Mouse (Mus musculus) left cerebral cortex, postnatal 14 days (tissue): ENCODE results near the gene Bmp2k. TPM values are rescaled to one million over a fixed set of nuclear protein-coding genes. Genes with fewer than 3 reads are reported as not detected.
"Not testable (repeated sequence)": the region's sequence is repeated elsewhere in the genome, so short reads cannot be mapped to it uniquely, and the experiment has no call there.

Experiments used
- DNase-seq, 2 experiments: peaks; one replicate each; pipeline ENCODE4 v3.0.0; 2021 to 2022; ENCODE audit warnings: low spot score in 2 of 2, mixed read lengths in 1 of 2
- intact Hi-C: fragments of 180-260 bp; cut with DNase I; formaldehyde crosslinking; loops from one replicate; pipeline ENCODE4 v1.15.1; 2025
- total RNA-seq, 2 experiments: library from RNA; stranded (reverse); gene quantifications; 2 replicates each; pipeline ENCODE4 v1.2.3; 2021

Gene Bmp2k
- total RNA-seq, 2 experiments from 2014 or later = 12.8 to 13.5 TPM

DNA sequence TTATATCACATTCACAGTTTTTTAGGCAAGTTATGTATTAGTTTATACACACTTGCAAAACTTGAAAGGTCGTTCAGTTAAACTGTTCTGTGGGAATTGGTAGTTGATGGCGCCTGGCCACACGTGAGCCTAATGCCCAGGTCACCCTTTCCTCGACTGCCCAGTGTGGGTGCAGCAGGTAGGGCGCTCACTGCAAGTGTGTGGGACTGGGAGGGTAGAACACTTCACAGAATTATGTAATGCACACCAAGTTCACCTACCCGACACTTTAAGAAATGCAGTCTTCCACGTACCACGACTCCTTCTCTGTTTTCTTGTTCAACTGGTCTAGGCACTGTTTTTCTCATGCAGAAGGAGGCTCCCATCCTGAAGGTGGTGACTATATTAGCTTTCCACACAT is 30.5 kb downstream of the Bmp2k start:
- intact Hi-C loops = no loop called here
- DNase-seq = no peak

DNA sequence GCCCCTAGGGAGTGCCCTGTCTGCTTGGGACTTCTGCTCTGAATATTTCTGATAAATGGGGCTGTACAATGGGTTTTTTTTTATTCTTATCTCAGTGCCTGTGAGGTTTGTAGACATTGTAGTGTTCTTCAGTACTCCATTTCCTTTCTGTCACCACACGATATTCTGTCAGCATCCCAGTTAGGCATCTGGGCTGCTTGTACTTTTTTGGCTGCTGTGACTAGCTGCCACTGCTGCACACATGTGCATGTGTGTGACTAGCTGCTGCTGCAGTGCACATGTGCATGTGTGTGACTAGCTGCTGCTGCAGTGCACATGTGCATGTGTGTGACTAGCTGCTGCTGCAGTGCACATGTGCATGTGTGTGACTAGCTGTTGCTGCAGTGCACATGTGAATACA is 31.4 kb downstream of the Bmp2k start:
- intact Hi-C loops, DNase-seq: not testable (repeated sequence)

DNA sequence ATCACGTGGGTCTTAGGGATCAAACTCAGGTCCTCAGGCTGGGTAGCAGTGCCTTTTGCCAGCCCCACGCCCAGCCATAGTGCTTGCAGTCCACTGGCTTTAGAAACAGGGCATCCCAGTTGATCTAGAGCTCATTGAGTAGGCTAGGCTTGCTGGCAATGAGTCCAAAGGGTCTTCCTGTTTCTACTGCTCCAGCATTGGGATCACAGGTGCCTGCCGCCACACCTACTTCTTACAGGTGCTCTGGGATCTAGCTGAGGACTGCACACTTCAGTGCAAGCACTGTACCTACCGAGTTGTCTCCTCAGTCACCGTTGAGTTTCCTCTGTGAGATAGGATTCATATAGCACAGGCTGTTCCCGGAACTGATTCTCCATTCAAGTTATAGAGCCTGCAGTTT is 34.3 kb downstream of the Bmp2k start:
- DNase-seq = no peak
- intact Hi-C loops = no loop called here

DNA sequence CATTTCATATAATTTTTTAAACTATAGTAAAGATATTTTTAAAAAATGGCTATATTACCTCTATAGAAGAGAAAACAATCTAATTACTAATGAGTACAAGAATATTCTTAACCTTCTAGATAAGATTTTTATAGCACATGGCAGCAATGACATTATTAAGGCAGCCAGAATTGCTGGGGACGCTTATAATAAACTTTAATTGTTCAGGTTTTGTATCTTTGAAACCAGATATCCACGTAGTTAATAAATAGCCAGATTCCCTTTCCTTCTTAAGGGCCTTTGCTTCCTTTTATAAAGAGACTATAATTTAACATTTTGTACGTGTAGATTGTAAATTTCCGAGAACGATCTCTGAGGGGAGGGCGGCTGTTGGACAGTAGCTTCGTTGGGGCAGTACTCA is 47.8 kb downstream of the Bmp2k start:
- intact Hi-C loops = no loop called here
- no peak for DNase-seq

DNA sequence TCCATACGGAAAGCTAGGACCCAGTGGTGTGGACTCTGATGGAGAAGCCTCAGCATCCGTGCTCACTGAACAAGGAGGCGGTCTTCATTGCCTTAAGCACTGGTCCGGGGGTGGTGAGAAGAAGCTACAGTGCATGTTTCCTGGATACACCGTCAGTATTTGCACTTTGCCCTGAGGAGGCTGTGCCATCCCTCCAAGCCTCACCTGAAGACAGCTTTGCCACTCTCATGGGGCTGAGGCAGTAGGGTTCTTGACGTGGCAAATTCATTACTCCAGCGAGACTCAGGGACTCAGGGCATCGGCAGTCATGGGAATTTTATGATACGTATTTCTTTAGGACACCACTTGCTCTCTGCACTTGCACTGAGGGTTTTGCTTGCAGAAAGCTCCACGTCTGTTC is 49.2 kb downstream of the Bmp2k start:
- no peak for DNase-seq
- intact Hi-C loops = no loop called here

DNA sequence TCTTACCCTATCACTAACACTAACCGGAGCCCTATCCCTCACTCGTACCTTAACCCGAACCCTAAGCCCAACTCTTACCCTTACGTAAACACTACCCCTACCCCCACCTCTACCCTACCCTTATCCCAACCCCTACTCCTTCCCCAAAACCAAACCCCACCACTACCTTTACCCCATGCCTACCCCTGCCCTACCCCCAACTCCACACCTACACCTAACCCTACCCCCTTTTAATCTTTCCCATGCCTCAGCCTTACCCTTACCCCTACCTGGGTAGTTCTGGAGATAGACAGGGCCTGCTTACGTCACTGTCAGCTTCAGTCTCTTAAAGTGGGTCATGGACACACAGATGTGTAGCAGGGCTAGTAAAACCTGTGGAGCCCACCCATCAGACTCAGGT is 51.4 kb downstream of the Bmp2k start:
- DNase-seq = no peak
- intact Hi-C loops = loop anchor here (1.0 kb wide), 1 partner anchor 36 kb away; no protein-coding TSS in a partner anchor

DNA sequence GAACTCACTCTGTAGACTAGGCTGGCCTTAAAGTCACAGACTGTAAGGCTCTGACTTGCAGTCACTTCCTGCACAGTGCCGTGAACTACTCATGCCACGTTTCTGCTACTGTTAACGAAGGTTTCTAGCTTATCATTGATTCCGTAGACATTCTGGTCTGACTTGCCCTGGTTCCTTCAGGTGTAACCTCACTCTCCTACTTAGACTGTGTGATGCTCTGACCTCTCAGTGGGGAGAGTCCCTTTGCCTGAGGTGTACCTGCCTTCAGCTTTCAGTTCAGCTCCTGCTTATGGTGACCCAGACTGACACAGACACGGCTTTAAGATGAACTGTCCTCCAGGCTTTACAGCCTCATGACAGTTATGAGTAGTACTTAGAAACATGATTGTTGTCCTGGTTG is 56.7 kb downstream of the Bmp2k start:
- no peak for DNase-seq
- intact Hi-C loops = no loop called here

DNA sequence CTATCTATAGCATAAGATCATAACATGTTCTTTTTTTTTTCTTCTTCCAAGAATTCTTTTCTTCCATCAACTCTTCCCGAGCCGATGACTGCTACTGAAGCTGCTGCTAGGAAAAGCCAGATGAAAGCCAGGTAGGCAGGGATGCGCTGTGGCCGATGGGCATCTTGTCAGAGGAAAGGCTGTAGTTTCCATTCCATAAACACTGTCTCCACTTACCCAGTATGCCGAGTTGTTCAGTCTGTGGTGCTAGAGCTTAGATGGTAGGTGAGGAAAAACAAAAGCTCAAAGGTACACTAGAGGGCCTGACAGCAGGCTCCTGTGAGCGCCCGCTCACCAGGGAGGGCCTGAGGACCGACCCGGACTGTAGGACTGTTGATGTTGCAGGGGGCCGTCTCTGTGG is 57.3 kb downstream of the Bmp2k start:
- no peak for DNase-seq
- intact Hi-C loops = loop anchor here (5.0 kb wide), 1 partner anchor 202 kb away; no protein-coding TSS in a partner anchor

DNA sequence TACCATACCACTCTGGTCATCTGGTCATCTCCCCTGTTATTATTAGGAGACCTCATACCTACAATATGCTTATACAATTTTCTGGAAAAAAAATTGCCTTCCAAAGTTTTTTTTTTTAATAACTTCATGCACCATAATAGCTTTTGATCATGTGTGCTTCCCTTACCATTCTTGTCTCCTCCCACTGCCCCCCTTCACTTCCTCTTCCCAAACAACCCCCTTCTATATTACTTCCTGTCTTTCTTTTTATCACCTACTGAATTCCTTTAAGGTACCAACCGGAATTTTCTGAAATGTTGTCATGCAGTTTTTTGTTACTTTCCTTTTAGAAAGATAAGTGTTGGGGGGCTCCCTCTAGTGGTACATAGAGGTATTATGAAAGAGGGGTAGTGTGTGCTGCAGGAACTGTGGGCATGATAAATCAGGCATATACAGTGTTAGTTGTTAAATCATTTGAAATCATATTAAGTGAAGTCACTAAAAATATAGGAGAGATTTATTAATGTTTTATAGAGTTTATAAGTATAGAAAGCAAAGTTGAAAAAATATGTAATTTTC is 58.1 kb downstream of the Bmp2k start:
- peak; percentile 78 to 85 for DNase-seq
- intact Hi-C loops = loop anchor here (5.0 kb wide), 1 partner anchor 203 kb away; no protein-coding TSS in a partner anchor

DNA sequence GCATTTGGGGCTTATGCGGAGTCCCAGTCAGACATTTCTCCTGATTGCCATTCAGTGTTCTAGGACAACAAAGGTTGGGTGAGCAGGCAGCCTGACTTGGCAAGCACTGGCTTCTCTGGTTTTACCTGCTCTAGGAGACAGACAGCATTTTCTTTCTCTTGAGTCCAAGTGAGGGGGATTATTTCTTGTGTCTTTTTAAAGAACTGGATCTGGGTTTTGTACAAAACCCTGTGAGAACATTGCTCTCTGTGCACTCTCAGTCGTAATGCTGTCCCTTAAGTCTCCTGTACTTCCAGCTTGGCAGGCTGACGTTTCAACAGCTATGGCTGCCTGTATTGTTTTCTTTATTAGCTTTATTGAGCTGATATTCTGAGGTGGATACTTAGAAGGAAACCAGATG is 58.9 kb downstream of the Bmp2k start:
- intact Hi-C loops = loop anchor here (5.0 kb wide), 1 partner anchor 204 kb away; no protein-coding TSS in a partner anchor
- no peak for DNase-seq

DNA sequence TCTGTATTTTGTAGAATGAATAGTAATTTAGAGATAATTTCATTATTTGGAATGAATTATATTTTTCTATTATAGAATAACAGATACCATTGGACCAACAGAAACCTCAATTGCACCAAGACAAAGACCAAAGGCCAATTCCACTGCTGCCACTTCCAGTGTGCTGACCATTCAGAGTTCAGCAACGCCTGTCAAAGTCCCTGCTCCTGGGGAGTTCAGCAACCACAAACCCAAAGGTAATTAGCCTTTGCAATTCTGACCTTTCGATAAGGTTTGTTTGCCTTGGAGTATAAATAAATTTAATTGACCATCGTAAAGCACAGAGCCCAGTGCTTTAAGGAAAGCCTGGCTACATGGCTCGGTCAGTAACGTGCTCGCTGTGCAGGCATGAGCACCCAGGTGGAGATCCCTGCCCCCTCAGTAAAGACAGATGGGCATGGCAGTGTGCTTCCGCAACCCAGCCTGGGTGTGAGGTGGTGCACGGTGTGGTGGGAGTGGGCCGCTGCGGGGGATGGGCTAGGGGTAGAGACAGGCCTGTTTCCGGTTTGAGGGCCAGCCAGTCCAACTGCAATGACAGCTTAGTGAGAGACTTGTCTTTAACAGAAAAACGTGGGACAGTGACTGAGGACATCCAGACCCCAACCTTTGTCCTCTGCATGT is 59.4 kb downstream of the Bmp2k start:
- DNase-seq = no peak
- intact Hi-C loops = loop anchor here (5.0 kb wide), 1 partner anchor 205 kb away; no protein-coding TSS in a partner anchor

DNA sequence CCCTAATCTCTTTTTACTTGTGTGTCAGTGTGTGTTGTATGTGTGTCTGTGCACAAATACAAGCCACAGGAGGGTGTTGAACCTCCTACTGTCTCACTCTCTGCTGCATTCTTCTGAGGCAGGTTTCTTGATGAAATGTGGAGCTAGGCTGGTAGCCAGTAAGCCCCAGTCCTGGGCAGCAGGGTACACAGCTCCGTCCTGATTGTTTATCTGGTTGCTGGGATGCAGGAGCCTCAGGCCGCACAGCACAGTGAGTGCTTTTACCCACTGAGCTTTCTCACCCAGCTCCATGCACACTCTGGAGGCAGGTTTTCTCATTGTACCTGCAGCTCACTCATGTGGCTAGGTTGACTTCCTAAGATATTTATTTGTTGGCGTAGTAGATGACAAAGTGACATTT is 63.4 kb downstream of the Bmp2k start:
- no peak for DNase-seq
- intact Hi-C loops = no loop called here

DNA sequence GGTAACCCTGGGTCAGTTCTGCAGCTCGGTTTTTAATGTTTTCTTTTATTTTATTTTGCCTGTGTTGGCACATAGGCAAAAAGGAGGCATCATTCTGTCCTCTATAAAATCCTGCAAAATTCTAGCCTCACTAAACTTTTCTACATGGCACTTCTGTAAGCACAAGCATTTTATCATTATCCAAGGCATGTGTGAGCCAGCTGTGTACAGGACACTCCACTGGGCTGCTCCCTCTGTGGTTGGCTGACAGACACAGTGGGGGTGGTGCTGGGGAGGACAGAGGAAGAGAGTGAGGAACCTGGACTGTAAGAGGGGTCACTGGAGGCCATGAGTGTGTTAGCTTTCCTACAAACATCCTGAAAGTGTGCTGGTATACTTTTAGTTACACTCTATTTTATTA is 64.6 kb downstream of the Bmp2k start:
- DNase-seq = no peak
- intact Hi-C loops = no loop called here

DNA sequence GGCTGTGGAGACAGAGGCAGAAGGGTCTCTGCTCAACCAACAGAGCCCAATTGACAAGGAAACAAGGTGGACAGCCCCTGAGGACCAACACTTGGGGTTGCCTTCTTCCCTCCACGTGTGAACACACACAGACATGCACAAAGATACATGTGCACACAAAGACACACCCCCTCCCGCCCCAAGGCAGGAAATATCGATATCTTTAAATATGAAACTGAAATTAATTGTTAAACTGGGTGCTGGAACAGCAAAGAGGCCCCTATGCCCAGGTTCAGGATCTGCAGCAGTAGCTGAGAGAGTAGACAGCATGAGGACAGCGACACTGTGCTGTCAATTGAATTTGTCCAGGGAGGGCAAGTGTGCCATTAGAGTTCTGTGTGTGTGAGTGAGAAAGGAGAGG is 68.3 kb downstream of the Bmp2k start:
- intact Hi-C loops = no loop called here
- no peak for DNase-seq

DNA sequence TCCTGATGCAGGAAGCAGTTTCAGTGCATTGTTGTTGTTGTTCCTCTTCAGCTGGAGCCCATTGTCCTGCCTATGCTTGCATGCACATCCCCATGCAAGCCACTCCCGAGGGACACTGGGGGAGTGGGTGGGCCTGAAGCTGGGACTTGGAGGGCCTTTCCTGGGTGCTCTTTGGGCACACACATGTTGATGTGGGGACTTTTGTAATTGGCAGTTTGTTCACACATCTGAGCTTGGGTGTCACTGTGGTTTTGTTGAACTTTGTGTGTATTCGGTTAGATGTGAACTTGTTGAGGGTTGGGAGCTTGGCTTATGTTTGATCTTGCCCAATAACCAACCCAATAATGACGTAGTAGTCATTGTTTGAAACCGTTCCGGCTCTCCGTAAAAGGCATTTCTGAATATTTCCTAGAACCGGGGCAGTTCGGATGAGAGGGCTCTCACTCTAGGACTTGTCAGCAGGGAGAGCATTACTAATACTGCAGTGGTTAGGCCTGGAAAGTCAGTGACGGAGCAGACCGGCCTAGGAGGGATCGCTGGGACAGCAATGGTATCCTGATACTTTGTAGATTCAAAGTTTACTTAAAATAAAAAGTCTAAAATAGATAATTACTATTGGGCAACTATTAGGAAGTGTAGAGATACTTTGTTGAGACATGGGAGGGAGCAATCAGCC is 78.1 kb downstream of the Bmp2k start:
- no peak for DNase-seq
- intact Hi-C loops = no loop called here

DNA sequence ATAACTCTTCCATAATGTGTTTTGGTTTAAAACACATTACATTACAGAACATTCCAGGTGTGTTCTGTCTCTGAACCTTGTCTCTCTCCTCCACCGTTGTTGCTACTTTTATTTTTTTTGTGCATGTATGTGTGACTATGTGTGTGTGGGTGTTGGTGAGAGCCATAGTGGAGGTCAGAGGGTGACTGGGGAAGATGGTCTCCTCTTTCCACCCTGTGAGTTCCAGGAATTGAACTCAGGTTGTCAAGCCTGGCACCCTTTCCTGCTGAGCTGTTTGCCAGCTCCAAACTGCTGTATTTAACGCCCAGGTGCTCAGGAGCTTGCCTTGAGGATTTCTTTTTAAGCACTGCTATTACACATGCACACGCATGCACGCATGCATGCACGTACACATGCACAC is 78.7 kb downstream of the Bmp2k start:
- intact Hi-C loops = no loop called here

DNA sequence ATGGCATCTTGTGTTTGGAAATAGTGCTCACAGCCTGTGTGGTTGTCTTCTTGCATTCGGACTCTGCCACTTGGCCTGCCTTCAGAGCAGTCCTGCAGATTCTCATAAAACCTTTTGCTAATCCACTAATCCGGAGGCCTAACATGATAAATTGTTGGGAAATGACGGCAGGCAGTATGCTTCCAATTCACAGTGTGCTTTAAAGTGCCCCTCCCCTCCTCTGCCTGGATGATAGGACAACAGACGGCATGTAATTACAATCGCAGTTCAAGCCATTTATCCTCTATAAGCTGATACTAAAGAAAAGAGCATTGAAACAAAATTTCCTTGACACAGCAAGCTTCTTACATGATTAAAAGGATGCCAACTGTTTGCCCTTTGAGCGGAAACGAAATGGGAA is 80.2 kb downstream of the Bmp2k start:
- intact Hi-C loops = no loop called here
- DNase-seq = no peak

More for the DNA sequence above, 78.7 kb downstream of the Bmp2k start:
- no peak for DNase-seq

DNA sequence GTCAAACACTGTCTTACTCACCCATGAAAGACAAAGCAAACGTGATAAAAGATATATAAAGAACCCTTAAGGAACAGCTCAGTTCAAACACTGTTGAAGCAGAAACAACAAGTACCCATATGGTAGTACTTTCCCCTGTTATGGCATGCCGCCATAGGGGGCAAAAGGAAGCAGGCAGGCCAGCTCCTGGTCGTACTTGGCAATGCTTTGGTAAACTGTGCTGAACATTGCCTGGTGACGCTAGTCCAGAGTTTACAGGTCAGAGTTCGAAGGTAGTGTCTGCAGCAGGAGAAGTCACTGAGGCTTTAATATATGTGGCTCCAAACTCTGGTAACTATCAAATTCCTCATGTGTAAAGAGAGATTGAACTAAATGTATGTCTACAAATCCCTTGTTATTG is 81.2 kb downstream of the Bmp2k start:
- DNase-seq = no peak
- intact Hi-C loops = no loop called here

DNA sequence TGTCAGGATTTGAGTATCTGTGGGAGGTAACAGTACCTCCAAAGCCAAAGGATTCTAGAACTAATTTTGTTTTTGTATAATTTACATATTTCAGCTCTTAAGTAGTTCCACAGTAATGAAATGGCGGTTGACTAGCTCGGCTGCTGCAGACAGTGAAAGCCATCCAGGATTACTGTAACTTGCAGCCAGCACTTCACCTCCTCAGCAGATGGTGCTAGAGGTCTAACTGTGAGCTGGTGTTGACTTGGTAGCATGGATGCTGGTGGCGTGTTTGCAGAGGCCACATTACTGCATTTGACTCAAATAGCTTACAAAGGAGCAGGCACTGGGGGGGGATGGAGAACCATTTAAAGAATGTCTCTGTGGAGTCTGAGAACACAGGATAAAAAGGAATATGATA is 84.0 kb downstream of the Bmp2k start:
- peak; percentile 49 to 69 for DNase-seq
- intact Hi-C loops = no loop called here

DNA sequence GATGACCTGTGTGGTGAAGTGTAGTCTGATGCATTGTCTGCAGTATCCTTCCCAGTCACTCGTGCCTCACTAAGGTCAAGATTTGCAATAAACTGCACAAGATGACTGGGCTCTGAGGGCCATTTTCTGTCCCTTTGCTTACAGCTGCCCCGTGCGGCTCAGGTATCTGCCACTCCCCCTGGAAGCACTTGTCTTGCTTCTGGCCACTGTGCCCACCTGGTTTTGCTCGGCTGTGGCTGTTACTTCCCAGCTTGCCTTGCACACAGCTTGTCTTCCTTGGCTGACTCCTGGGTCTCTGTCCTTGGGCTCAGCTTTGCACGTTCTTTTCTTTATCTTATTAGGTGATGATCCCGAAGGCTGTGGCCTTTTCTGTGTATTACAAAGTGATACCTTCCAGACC is 86.2 kb downstream of the Bmp2k start:
- DNase-seq = no peak
- intact Hi-C loops = no loop called here

DNA sequence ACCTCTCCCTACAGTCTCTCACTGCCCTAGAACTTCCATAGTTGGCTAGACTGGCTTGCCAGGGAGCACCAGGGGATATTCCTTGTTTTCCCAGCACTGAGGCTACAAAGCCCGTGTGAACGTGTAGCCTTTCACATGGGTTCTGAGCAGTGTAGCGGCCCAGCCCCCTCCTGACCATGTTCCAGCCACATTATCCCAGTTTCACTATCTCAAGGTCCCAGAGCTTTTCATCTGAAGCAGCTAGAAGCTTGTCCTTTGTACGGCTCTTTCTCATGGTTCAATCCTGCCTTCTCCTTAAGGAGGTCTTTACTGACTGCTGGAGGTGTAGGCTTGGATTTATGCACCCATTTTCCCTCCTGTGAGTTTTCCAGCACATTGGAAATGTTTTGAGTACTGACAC is 87.1 kb downstream of the Bmp2k start:
- intact Hi-C loops = no loop called here
- no peak for DNase-seq
